Mouse (Mus musculus): ENCODE results near the gene Gng13.

Gene Gng13

DNA sequence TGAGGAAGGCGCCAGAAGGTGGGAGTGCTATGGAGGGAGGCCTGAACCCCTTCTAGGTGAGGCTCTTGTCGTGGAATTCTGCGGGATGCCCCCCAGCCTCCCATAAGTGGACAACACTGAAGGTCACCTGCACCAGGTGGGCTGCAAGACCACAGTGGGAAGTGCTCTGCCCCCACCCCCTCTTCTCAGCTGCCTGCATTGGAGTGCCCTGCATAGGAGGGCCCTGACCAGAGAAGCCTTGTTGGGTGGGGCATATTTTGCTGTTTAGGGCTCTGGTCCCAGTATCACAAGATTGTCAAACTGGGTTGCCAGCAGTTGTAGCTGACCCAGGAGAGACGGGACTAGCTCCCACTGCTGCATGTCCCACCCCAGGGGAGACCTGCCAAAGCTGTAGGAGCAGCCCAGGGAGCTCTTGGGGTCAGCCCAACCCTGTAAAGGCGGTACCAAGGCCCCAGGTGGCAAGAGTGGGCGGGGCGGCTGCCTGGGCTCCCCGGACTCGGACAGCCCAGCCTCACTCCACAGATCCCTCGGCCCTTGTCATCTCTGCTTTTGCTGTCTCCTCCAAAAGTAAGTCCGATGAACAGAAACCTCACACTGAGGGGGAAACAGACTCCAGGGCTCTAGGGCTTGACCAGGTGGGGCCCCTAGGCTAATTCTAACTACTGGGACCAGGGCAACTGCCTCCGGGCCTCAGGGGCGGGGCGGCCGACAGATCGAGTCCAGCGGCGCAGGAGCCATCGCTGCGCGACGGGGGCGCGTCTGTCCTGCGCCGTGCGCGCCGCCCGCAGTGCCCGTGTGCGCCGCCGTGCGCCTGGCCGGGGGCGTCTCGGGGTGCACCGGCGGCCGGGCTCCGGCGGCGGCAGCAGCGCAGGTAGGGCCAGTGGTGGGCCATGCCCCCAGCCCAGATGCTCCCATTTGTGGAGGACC is at the start of gene Gng13:
Gene Gng13, plus strand, starts transcription at position 461 of the 927 bp plus-strand sequence.
- DNase-seq (ENCODE audit: low spot score in 2 of 2) = peak; percentile 43 to 55

GRCm38 (mm10) chr17:25668481-25669055 is 48.4 kb upstream of the Gng13 start:
- no peak for DNase-seq (ENCODE audit: low spot score in 2 of 2)

DNA sequence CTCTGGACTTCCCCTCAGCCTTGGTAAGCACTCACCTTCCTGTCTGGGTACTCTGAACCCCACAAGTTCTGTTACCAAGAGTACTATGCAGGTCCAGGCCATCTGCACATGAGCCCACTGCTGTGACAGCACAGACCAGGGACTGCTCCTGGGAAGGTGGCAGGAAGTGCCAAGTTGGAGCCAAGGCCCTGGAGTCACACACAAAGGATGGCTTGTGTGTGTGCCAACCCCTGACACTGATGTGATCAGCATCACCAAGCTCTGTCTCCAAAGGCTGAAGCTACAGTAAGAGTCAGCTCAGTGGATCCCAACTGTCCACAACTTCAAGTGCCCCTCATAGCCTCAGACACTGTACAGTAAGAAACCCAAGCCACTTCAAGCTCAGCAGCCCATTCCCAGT is 44.0 kb upstream of the Gng13 start:
- DNase-seq (ENCODE audit: low spot score in 2 of 2) = no peak

DNA sequence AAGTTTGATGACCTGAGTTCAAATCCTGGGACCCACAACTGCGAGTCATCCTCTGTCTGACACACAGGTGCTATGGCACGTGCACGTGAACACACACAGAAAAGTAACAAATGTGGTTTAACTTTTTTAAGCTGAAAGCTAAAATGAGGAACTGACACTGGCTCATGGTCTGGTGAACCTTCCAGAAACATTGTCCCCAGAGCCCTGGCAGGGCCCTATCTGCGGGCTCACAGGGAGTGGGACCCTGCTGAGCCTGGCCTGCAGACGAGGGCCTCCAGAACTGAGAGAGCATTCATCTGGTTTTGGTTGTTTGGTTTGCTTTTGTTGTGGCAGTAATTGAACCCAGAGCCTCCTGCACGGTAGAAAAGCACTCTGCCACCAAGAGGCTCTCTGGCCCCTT is 39.0 kb upstream of the Gng13 start:
- DNase-seq (ENCODE audit: low spot score in 2 of 2) = no peak

DNA sequence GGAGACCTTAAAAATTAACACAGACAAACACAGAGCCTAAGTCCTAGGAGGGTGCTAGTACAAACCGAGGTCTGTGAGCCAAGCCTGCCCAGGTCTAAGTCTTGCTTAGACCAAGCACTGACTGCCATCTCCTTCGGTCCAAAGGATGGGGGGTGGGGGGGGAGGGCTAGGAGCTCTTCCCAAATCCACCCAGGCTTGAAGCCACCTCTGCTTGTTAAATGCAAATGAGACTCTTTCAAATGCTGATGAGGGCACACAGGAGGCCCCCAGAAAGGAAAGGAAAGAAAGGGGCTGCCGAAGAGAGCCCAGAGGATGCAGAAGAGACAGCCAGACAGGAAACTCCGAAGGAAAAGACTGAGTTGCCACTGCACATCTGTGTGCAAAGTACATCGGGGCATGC is 37.2 kb upstream of the Gng13 start:
- no peak for DNase-seq (ENCODE audit: low spot score in 2 of 2)

GRCm38 (mm10) chr17:25681636-25682035 is 35.3 kb upstream of the Gng13 start:
- DNase-seq (ENCODE audit: low spot score in 2 of 2) = no peak

DNA sequence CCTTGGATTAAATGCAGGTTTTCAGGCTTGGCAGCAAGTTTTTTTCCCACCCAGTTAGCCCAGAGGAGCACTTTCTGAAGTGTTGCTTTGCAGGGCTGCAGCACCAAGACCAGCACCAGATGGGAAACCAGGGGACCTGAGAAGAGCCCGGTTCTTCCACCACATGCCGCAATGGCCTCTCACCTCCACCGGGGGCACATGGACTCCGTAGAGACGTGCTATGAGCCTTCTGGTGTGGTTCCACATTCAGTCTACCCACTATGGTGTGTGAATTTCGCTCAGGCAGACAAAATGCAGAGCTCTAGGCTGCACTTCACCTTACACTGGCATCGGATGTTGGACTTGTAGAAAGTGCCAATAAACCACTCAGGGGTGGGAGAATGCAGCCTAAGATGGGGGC is 30.6 kb upstream of the Gng13 start:
- DNase-seq (ENCODE audit: low spot score in 2 of 2) = no peak

DNA sequence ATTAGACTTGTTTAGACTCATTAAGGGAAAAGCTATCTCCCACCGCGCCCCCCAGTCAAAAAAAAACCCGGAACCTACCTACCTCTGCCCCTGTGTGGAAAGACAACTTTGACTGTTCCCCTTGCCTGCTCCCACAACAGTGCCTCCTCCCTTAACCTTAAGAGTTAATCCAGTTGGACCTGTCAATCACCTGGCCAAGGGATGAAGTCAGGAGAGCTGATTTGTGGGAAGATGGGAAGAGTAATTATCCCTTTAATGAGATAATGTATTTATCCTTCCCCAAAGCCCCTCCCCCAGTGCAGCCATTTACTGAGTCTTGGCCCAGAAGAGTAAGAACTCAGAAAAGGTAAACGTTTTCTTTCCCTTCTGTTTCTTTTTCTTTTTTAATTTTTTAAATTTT is 28.0 kb upstream of the Gng13 start:
- DNase-seq (ENCODE audit: low spot score in 2 of 2) = no peak

DNA sequence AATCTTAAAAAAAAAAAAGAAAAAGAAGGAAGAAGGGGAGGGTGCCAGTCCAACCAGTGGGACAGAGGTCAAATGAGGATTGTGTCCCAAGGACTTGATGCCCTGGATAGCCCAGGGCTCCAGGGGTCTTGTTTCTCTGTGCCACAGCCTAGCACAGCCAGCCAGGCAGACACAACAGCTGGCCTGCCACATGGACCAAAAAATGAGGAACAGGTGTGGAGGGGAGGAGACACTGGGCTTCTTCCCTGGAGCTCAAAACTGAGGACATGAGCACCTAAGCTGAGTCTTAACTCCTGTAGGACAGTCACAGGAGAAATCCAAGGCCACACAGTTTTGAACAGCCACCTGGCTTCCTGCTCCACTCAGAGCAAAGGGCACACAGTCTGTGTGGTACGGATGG is 20.7 kb upstream of the Gng13 start:
- no peak for DNase-seq (ENCODE audit: low spot score in 2 of 2)

- peak; percentile 79 to 86 for DNase-seq (ENCODE audit: low spot score in 2 of 2)
Measured at GRCm38 (mm10) chr17:25698446-25698845, 18.5 kb upstream of the Gng13 start.

- no peak for DNase-seq (ENCODE audit: low spot score in 2 of 2)
Measured at GRCm38 (mm10) chr17:25700863-25701496, 16.0 kb upstream of the Gng13 start.

DNA sequence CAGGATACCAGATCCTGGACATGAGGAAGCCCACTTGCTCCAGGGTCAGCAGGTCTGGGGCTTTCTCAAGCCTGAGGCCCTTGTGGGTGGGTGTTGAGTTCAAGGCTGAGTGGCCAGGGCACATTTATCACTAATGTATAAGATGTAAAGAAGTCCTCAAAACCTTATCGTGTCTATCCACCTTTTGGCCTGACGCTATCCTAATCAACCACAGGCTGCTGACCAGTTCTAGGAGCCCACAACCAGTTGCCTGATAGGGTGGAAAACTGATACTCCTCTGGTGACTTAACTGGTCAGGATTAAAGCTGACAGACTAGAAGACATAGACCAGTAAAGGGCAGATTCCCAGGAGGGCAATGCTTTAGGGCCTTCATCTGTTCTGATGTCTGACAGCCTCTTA is 7.0 kb upstream of the Gng13 start:
- DNase-seq (ENCODE audit: low spot score in 2 of 2) = no peak

DNA sequence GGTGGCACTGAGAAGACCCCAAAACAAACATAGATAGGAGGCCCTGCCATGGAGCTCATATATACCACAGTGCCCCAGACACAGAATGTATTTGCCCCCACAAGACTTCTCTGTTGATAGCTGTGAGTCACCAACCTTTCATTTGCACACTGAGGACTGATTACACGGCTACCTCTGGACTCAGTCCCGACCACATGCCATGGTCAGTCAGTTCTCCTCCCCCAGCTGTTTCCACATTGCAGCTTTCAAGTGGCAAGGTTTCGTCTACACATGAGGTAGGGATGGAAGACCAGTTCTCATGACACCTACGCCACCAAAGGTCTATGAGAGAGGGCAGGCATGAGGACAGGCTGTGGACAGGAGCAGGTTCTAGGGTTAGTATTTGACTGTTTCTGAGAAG is 5.8 kb upstream of the Gng13 start:
- no peak for DNase-seq (ENCODE audit: low spot score in 2 of 2)

GRCm38 (mm10) chr17:25715627-25716026 is 1.3 kb upstream of the Gng13 start:
- no peak for DNase-seq (ENCODE audit: low spot score in 2 of 2)

DNA sequence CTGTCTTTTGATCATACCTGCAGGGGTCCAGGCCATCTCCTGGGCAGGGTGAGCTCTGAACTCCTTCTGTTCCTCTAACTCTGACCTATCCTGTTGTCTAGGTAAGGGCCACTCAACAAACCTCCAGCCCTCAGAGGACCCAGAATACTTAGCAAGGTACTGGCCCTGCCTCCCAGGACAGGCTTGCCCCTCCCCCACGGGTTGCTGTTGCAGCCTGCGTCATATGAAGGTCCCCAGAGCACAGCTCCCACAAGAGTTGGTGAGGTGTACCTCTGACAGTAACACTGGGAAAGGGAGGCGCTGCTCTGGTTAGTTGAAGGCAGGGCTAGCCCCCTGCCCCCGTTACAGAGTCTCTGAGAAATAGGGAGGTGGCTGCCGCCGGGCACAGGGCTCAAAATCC is 841 bp upstream of the Gng13 start:
- no peak for DNase-seq (ENCODE audit: low spot score in 2 of 2)

DNA sequence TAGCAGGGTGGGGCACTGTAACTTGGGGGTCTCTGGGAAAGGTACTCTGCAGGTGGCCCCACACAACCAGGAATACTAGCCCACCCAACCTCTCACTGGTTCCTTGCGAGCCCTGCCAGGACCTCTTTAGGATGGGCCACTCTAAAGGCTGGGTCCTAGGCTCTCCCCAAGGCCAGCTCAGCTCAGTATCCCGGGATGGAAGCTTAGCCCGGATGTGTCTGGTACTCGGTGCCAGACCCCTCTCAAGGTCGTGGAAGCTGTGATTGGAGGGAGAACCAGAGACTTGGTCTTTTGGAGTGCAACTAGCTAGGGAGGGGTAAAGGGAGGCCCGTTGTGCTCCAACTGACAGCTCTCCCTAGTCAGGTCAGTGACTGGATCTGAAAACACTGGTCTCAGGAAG is 720 bp downstream of the Gng13 start:
- no peak for DNase-seq (ENCODE audit: low spot score in 2 of 2)

GRCm38 (mm10) chr17:25721476-25721875 is 4.5 kb downstream of the Gng13 start:
- no peak for DNase-seq (ENCODE audit: low spot score in 2 of 2)

- no peak for DNase-seq (ENCODE audit: low spot score in 2 of 2)
Measured at GRCm38 (mm10) chr17:25723470-25723869, 6.5 kb downstream of the Gng13 start.

GRCm38 (mm10) chr17:25723919-25724318 is 6.9 kb downstream of the Gng13 start:
- no peak for DNase-seq (ENCODE audit: low spot score in 2 of 2)

- DNase-seq (ENCODE audit: low spot score in 2 of 2) = no peak
Measured at GRCm38 (mm10) chr17:25725264-25725663, 8.3 kb downstream of the Gng13 start.

DNA sequence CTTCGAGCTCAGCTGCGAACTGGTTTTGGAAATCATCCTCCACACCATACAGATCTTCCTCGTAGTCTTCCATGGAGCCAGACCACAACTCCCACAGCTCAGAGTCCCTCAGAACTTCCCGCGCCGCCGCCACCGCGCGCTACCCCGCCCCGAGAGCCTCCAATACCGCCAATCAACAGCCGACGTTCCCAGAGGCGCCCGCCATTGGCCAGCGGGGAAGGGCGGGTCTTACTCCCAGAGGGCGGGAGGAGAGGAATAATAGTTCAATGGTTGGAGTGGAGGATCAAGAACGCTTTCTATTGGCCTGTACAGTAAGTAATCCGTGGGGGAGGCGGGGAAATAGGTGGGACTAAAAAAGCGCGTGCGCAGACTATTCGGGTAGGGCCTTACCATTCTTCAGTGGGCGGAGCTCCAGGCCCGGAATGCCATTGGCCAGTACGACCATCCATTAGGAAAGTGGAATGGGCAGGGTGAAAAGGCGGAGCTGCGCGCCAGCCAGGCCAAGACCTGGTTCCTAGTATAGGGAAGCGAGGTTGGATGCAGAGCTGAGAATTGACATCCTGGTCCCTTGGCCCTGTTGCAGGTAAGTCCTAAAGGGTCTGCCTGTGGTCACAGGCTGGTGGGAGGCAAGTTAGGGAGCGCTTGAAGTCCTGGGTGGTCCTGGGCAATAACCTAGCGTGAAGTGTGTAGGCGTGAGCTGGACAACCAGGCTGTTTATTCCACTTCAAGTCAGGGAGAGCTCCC is 10.5 kb downstream of the Gng13 start, which contains the start of the genes Chtf18 and Rpusd1:
Gene Chtf18, minus strand, starts transcription at position 155 of the 744 bp plus-strand sequence.
Gene Rpusd1, plus strand, starts transcription at position 406 of the 744 bp plus-strand sequence.
- peak; percentile 98 to 100 for DNase-seq (ENCODE audit: low spot score in 2 of 2)

DNA sequence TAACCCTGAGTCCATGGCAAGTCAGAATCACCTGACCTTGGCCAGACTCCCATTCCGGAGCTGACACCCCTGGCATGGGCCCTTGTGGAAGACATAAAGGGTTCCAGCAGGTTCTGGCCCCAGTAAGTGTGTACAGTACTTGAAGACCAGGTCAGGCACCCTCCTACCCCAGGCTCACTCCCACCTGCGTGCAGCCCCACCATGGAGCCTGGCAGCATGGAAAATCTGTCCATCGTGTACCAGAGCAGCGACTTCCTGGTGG is 11.0 kb downstream of the Gng13 start:
- DNase-seq (ENCODE audit: low spot score in 2 of 2) = no peak
